Mouse (Mus musculus): ENCODE results near the gene Casp1.

The Casp1 gene

GRCm38 (mm10) chr9:5298329-5299131, at the start of gene Casp1:
Casp1 (plus strand) TSS chr9:5298517.
- DNase-seq = no peak

GRCm38 (mm10) chr9:5263951-5264475, 34.3 kb upstream of the Casp1 start:
- DNase-seq = no peak

DNA sequence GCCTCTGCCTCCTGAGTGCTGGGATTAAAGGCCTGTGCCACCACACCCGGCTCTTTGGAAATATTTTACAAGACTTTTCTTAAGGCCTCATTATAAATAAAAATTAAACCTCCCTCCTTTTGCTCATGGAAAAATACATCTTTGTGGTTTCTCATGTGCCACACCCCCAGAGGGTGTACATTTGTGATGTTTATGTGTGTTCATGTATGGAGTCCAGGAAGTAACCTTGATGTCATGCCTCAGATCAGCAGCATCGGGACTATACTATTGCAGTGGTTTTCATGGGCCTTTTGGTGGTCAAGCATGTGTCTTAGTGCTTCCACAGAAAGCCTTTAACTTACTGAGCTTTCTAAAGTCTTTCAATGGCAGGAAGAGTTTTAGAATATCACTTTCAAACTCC, 28.0 kb upstream of the Casp1 start:
- no peak for DNase-seq

DNA sequence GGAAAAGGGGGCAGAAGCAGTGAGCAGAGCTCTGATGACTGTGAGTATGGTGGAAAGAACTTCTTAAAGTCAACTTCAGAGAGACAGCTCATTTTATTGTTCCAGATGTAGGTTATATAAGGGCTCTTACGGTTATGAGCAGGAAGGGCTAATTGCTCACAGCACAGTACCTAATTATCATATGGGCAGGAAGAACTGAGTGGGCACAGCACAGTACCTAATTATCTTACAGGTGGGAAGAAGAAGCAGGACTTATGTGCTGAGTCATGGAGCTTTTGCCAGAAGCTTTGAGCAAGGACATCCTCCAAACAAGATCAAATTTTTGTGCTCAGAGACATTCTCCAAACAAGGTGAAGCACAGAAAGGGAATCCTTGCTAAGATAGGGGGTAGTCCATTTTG, 27.4 kb upstream of the Casp1 start:
- no peak for DNase-seq

- DNase-seq = no peak
These were observed 26.9 kb upstream of the Casp1 start for GRCm38 (mm10) chr9:5271334-5271845.

DNA sequence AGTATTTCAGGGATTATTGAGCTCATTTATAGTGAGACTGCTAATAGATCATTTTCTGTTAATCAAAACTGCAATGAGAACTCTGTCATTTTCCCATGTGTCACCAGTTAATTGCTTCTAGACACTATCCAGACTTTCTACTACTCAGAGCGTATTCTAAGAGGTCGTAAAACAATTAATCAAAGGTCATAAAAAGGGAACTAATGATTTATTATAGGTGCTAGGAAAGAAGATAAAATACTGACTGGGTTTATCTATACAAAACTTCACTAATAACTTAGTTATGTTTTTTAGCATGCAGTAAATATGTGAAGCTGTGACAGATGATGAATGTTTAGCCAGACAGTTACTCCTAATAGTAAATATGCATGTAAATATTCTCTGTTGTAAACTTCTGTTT, 12.2 kb upstream of the Casp1 start:
- no peak for DNase-seq

DNA sequence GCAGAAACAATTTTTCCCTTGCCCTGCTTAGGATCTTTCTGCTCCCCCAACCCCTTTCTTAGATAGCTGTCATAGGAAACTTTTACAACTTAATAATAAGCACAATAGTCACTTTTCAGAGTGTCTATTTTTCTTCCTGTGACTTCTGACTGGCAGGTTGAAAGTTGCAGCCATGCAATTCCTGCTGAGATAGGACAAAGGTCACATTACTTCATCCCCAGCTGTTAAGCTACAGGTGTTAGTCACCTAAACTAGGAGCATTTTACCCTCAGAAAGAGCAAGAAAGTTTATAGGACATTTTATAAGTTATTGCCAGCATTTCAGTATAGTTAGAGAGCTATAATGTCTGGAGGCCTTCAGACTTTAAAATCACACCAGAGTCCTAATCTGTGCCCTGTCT, 11.7 kb upstream of the Casp1 start:
- no peak for DNase-seq

DNA sequence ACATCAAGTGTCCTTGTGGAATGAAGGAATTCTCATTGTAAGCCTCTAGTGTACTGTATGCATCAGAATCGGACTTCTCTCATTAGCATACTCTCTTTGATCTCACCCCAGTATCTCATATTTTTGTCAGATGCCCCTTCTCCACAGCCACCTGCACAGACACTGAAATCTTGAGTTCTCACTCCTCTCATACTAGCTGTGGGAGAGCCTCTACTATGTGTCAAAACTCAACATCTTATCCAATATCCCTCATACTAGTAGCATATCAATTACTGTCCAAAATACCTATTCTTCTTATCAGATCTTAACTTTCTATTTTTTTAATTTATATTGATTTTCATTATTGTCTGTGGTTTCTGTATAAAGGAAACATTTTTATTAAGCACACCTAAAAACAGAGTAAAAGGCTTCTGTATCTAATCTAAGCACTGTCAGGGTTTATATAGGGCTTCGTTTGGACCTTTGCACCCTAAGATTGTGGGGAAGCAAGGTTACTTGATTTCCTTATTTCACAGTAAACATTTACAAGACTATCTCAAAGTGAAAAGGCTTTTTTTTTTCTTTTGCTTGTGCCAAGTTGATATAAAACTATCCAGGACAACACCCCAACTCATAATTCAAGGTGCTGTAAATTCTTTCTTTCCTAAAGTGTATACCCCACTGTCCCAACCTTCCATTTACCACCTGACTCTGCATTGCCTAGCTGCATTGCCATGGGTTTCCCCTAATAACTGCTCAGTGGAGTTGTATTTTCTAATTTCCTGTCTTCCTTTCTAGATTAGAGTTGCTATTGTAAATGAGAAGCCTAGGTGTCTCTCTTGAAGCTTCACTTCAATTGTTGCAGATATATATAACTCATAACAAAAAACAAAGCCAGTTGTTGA, 1.7 kb upstream of the Casp1 start:
- no peak for DNase-seq

DNA sequence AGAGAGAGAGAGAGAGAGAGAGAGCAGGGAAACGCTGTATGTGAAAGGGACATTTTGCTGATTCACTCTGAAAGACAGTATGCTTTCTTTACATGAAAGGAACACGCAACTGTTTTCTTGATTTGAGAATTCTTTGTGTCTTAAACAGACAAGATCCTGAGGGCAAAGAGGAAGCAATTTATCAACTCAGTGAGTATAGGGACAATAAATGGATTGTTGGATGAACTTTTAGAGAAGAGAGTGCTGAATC, 740 bp downstream of the Casp1 start:
- no peak for DNase-seq

- no peak for DNase-seq
These were observed 10.2 kb downstream of the Casp1 start, which contains the start of gene Casp4 for GRCm38 (mm10) chr9:5308561-5308960. Casp4 (plus strand) TSS chr9:5308828.

- no peak for DNase-seq
These were observed 11.8 kb downstream of the Casp1 start for GRCm38 (mm10) chr9:5310112-5310511.

GRCm38 (mm10) chr9:5311435-5311834, 13.1 kb downstream of the Casp1 start:
- DNase-seq = no peak

- DNase-seq = no peak
These were observed 29.9 kb downstream of the Casp1 start for GRCm38 (mm10) chr9:5328204-5328603.

DNA sequence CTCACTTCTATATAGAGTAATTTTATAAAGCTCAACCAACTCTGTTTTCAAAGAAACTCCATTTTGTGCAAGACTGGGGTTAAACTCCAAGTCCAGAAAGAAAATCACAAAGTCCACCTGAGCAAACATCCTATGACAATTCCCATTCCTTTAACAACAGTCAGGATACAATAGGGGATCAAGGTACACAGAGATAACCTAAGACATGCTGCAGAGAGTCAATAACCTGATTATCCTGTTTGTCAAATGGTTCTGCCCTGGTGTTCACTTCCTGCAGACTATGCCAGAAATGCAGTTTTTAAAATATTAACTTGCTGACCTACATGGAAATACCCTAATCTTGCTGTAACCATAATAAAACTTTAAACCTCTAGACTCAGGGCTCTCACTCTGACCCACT, 34.1 kb downstream of the Casp1 start:
- no peak for DNase-seq

- no peak for DNase-seq
These were observed 35.1 kb downstream of the Casp1 start for GRCm38 (mm10) chr9:5333422-5333821.

- DNase-seq = no peak
These were observed 44.8 kb downstream of the Casp1 start for GRCm38 (mm10) chr9:5343092-5343491.

- no peak for DNase-seq
These were observed 45.8 kb downstream of the Casp1 start for GRCm38 (mm10) chr9:5344090-5344489.

GRCm38 (mm10) chr9:5345291-5345898, 47.1 kb downstream of the Casp1 start, which contains the start of gene Casp12:
Casp12 (plus strand) TSS chr9:5345430.
- no peak for DNase-seq

GRCm38 (mm10) chr9:5347381-5347780, 49.1 kb downstream of the Casp1 start:
- no peak for DNase-seq

DNA sequence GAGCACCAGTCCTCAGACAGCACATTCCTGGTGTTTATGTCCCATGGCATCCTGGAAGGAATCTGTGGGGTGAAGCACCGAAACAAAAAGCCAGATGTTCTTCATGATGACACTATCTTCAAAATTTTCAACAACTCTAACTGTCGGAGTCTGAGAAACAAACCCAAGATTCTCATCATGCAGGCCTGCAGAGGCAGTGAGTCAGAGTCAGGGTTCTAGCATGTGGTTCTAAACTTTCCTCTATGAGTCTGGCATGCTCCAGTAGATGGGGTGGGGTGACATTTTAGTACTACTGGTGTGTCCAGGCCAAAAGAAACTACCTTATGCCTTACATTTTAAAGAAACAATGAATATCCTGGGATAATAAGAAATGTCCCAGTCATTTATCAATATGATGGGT, 55.4 kb downstream of the Casp1 start:
- no peak for DNase-seq

GRCm38 (mm10) chr9:5356801-5357200, 58.5 kb downstream of the Casp1 start:
- no peak for DNase-seq

Data from cerebellum, adult 9-11 months (tissue).